ENCODE assay signal across 10 mouse cellular contexts in the genomic region with DNA sequence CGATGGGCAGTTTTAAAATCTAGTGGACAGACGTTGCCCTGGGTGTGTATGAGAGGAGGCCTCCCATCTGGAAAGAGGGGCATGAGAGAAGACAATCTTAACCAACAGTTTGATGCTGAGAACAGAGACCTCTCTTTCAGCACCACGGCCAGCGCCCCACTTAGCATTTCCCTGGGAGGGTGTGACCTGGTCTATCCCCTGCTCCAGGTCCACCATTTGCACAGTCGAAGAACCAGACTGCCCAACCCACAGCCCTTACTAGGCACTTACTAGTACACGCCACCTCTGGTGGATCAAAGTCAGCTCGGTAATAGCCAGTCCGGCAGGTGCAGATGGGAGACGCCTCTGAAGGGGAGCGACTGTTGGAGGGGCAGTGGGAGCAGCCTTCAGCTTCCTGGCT.
DNase-seq lines count a peak whose midpoint lies in the region; ATAC-seq and TF ChIP-seq lines count a peak whose summit lies in the region.
"Had no signal": no experiment of that assay in that cellular context is flagged by ENCODE, and none has a peak within 500 bp of the region (broad histone marks: within the 10 kb centered on the region; RNA-seq: fewer than 3 reads in every experiment).

No protein-coding gene starts in this region.

- 63% methylated on average over 10 of the region's 10 CpGs for WGBS in heart, embryonic 11.5 days (ENCODE audit: insufficient replicate concordance)
- 71% methylated on average over 10 of the region's 10 CpGs for WGBS in embryonic facial prominence, embryonic 13.5 days
- 65% methylated on average over 10 of the region's 10 CpGs for WGBS in stomach, postnatal 0 days
- 68% methylated on average over 10 of the region's 10 CpGs for WGBS in thymus, adult 2 months

- DNase-seq in heart, postnatal 4 days: peak; percentile 62
- DNase-seq in testis, postnatal 10 days (ENCODE audit: low spot score): peak; percentile 64
- DNase-seq in testis, postnatal 14 days (ENCODE audit: low spot score): no peak
- peak; percentile 48 for DNase-seq in stomach, postnatal 0 days (ENCODE audit: low spot score)
- no peak for DNase-seq in left cerebral cortex, adult 18-20 months (ENCODE audit: low spot score in 2 of 2)
- no peak for DNase-seq in thymus, adult 2 months
- DNase-seq: right cerebral cortex, postnatal 4 days had no signal

- no peak for TF ChIP-seq POLR2A in thymus, adult 2 months (IDR thresholded peaks at IDR 0.05; ENCODE audit: control insufficient read depth, extremely low read depth, insufficient read depth, low read length, poor library complexity)

- no peak overlapping the region for H3K9ac ChIP-seq in heart, embryonic 11.5 days (ENCODE audit: low read depth, low read length)
- H3K9ac ChIP-seq in embryonic facial prominence, embryonic 13.5 days: no peak overlapping the region
- no peak overlapping the region for H3K9ac ChIP-seq in stomach, postnatal 0 days (ENCODE audit: low read length)
- H3K9ac ChIP-seq: limb, embryonic 15.5 days had no signal

- no peak overlapping the region for H3K27ac ChIP-seq in heart, embryonic 11.5 days (ENCODE audit: low read depth, low read length)
- H3K27ac ChIP-seq in embryonic facial prominence, embryonic 13.5 days: no peak overlapping the region
- no peak overlapping the region for H3K27ac ChIP-seq in stomach, postnatal 0 days (replicated peaks)
- H3K27ac ChIP-seq in thymus, adult 2 months (ENCODE audit: control insufficient read depth, insufficient read depth, low read length): no peak overlapping the region
- H3K27ac ChIP-seq: limb, embryonic 15.5 days had no signal

- no peak overlapping the region for H3K4me2 ChIP-seq in heart, embryonic 11.5 days
- H3K4me2 ChIP-seq in embryonic facial prominence, embryonic 13.5 days: no peak overlapping the region
- H3K4me2 ChIP-seq in stomach, postnatal 0 days (replicated peaks; ENCODE audit: low read depth): no peak overlapping the region
- H3K4me2 ChIP-seq: limb, embryonic 15.5 days had no signal

- no peak for ATAC-seq in heart, embryonic 11.5 days (replicated peaks; ENCODE audit: insufficient number of reproducible peaks, low FRiP score, low TSS enrichment)
- 0 out of 2 replicates have a peak, but pooled peaks have one; percentile 26 for ATAC-seq in embryonic facial prominence, embryonic 13.5 days (ENCODE audit: insufficient number of reproducible peaks, insufficient read depth, low FRiP score, low TSS enrichment, low read depth)
- ATAC-seq in stomach, postnatal 0 days (ENCODE audit: low FRiP score, low TSS enrichment): no peak

- no peak overlapping the region for H3K4me3 ChIP-seq in heart, embryonic 11.5 days (ENCODE audit: low read depth, low read length)
- H3K4me3 ChIP-seq in embryonic facial prominence, embryonic 13.5 days: no peak overlapping the region
- H3K4me3 ChIP-seq in stomach, postnatal 0 days (ENCODE audit: low read depth, low read length): no peak overlapping the region
- no peak overlapping the region for H3K4me3 ChIP-seq in thymus, adult 2 months (ENCODE audit: control insufficient read depth, insufficient read depth, low read length)
- H3K4me3 ChIP-seq: limb, embryonic 15.5 days had no signal

- no peak for TF ChIP-seq CTCF in stomach, postnatal 0 days (IDR thresholded peaks at IDR 0.05; ENCODE audit: low read depth)
- TF ChIP-seq CTCF in thymus, adult 2 months (IDR thresholded peaks at IDR 0.05; ENCODE audit: borderline replicate concordance, control insufficient read depth, extremely low read depth, insufficient read depth, low read length, poor library complexity): no peak

- H3K27me3 ChIP-seq in heart, embryonic 11.5 days (ENCODE audit: control insufficient read depth, insufficient read depth, low read length): no peaks in the 10 kb centered on the region
- no peaks in the 10 kb centered on the region for H3K27me3 ChIP-seq in embryonic facial prominence, embryonic 13.5 days
- no peaks in the 10 kb centered on the region for H3K27me3 ChIP-seq in stomach, postnatal 0 days (ENCODE audit: control insufficient read depth, insufficient read depth, low read length)
- H3K27me3 ChIP-seq in thymus, adult 2 months (ENCODE audit: control insufficient read depth, insufficient read depth, low read length): no peaks in the 10 kb centered on the region
- H3K27me3 ChIP-seq: limb, embryonic 15.5 days had no signal

- no peaks in the 10 kb centered on the region for H3K36me3 ChIP-seq in heart, embryonic 11.5 days (ENCODE audit: control insufficient read depth, insufficient read depth, low read length)
- H3K36me3 ChIP-seq in embryonic facial prominence, embryonic 13.5 days: no peaks in the 10 kb centered on the region
- H3K36me3 ChIP-seq in stomach, postnatal 0 days (ENCODE audit: control insufficient read depth, insufficient read depth, low read length): no peaks in the 10 kb centered on the region
- no peaks in the 10 kb centered on the region for H3K36me3 ChIP-seq in thymus, adult 2 months (ENCODE audit: control insufficient read depth, insufficient read depth, low read length)
- H3K36me3 ChIP-seq: limb, embryonic 15.5 days had no signal

- TF ChIP-seq EP300 in stomach, postnatal 0 days (optimal IDR thresholded peaks at IDR 0.05): no peak

- no peaks in the 10 kb centered on the region for H3K9me3 ChIP-seq in heart, embryonic 11.5 days (replicated peaks; ENCODE audit: control insufficient read depth, low read length)
- H3K9me3 ChIP-seq in embryonic facial prominence, embryonic 13.5 days: no peaks in the 10 kb centered on the region
- no peaks in the 10 kb centered on the region for H3K9me3 ChIP-seq in stomach, postnatal 0 days (ENCODE audit: control insufficient read depth, low read length)
- H3K9me3 ChIP-seq: limb, embryonic 15.5 days had no signal

- no peaks in the 10 kb centered on the region for H3K4me1 ChIP-seq in heart, embryonic 11.5 days (ENCODE audit: control insufficient read depth, insufficient read depth, low read length)
- no peaks in the 10 kb centered on the region for H3K4me1 ChIP-seq in embryonic facial prominence, embryonic 13.5 days
- H3K4me1 ChIP-seq in stomach, postnatal 0 days (replicated peaks; ENCODE audit: control insufficient read depth, insufficient read depth): no peaks in the 10 kb centered on the region
- H3K4me1 ChIP-seq in thymus, adult 2 months (replicated peaks; ENCODE audit: control insufficient read depth, insufficient read depth, low read length): no peaks in the 10 kb centered on the region
- H3K4me1 ChIP-seq: limb, embryonic 15.5 days had no signal

Comparison
In these comparisons a context has a peak if more than half of its experiments do, and no peak if none do; other contexts are left out.
1. DNase-seq: peak in heart, postnatal 4 days (single experiment), testis, postnatal 10 days (single experiment) and stomach, postnatal 0 days (single experiment); none in testis, postnatal 14 days (single experiment), left cerebral cortex, adult 18-20 months (0 of 2) and thymus, adult 2 months (single experiment).